Mouse (Mus musculus) Patski (cell line): ENCODE data around the gene Magi1. TPM values are rescaled to one million over a fixed set of nuclear protein-coding genes. Genes with fewer than 3 reads are reported as not detected.

ENCODE experiments used
- ATAC-seq: fragments of 100-300 bp; one replicate; pipeline ENCODE4 v1.8.0; 2021
- CTCF ChIA-PET: fragments of 350-600 bp; sonication (Branson Sonifier 250); formaldehyde crosslinking; loops from one replicate; lab custom pipeline; 2022; ENCODE audit warnings: inconsistent platforms; lab: Charles Lee
- POLR2A ChIA-PET: fragments of 350-600 bp; sonication (Branson Sonifier 250); formaldehyde crosslinking; loops from one replicate; lab custom pipeline; 2022; ENCODE audit warnings: antibody characterized with exemption, inconsistent platforms; lab: Charles Lee
- DNase-seq: peaks from one replicate; pipeline ENCODE4 v3.0.0-alpha.2; 2011; ENCODE audit warnings: low read depth, low spot score
- H3K27me3 ChIP-seq: fragments of 371-371 bp; one replicate; pipeline ENCODE4 v1.5.1; 2021
- CTCF ChIP-seq: fragments of 100-300 bp; IDR thresholded peaks from one replicate; pipeline ENCODE4 v1.5.1; 2021
- in situ Hi-C: fragments of 300-500 bp; cut with MboI; formaldehyde crosslinking; loops from 3 replicates; pipeline ENCODE4 v1.11.1; 2018; ENCODE audit warnings: low pct_unique_long_range_greater_than_20kb, mixed read lengths
- polyA plus RNA-seq: library from polyadenylated mRNA; unstranded; gene quantifications from one replicate; pipeline ENCODE4 v1.2.3, GENCODE M21; 2021

The Magi1 gene
- polyA plus RNA-seq, 1 experiment from 2014 or later, result 24.3 TPM

DNA sequence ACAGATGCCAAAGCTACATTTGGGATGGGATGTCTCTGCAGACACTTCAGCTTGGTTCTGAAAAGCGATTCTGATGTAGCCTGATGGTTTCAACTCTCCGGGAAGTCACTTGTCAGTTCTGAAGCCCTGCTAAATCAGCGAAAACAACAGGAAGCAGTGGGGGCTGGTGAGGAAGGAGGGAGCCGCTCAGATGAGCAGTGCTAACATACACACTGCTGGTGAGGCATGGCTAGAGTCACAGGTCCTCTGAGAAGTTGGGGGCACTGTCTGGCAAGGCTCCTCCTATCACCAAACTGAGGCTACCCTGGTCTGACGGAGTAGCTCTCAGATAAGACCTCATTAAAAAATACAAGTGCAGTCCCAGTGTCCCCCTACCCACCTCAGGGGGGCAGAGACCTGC lies 565.3 kb downstream of the Magi1 start:
- DNase-seq, result no peak
- no peaks in the 10 kb centered on the region for H3K27me3 ChIP-seq
- CTCF ChIA-PET, result interaction anchor here (0.9 kb wide), 1 partner anchor 20 kb away, joined by 4 read pairs; no protein-coding TSS in a partner anchor
- POLR2A ChIA-PET, result no interaction called here
- in situ Hi-C loops, result no loop called here
- ATAC-seq, result no peak
- TF ChIP-seq CTCF, result no peak

DNA sequence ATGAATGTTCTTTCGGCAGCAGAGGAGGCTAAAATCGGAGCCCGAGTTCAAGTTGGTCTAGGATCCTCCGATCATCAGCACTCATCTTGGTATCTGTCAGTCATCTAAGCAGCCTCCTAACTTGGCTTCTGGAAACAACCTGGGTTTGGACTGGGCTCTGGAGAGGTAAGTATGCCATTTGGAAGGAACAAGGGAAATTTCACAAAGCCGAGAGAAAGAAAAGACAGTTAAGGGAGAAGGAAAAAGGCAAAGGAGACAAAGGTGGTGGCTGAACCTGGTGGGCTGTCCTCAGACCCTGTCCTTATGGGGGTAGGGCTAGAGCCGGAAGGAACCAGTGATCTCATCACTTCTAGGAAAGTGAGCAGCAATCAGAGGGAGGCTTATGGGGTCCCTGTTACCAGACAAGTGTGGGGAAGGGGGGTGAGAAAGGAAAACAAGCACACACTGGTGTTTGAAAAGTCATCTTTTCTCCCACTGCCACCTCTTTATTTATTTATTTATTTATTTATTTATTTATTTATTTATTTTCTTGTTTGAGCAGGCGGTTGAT lies 565.8 kb downstream of the Magi1 start:
- CTCF ChIA-PET, result interaction anchor here (0.9 kb wide), 1 partner anchor 20 kb away, joined by 4 read pairs; no protein-coding TSS in a partner anchor
- no peak for DNase-seq
- ATAC-seq, result no peak
- POLR2A ChIA-PET, result no interaction called here
- H3K27me3 ChIP-seq, result no peaks in the 10 kb centered on the region
- in situ Hi-C loops, result no loop called here
- TF ChIP-seq CTCF, result no peak

DNA sequence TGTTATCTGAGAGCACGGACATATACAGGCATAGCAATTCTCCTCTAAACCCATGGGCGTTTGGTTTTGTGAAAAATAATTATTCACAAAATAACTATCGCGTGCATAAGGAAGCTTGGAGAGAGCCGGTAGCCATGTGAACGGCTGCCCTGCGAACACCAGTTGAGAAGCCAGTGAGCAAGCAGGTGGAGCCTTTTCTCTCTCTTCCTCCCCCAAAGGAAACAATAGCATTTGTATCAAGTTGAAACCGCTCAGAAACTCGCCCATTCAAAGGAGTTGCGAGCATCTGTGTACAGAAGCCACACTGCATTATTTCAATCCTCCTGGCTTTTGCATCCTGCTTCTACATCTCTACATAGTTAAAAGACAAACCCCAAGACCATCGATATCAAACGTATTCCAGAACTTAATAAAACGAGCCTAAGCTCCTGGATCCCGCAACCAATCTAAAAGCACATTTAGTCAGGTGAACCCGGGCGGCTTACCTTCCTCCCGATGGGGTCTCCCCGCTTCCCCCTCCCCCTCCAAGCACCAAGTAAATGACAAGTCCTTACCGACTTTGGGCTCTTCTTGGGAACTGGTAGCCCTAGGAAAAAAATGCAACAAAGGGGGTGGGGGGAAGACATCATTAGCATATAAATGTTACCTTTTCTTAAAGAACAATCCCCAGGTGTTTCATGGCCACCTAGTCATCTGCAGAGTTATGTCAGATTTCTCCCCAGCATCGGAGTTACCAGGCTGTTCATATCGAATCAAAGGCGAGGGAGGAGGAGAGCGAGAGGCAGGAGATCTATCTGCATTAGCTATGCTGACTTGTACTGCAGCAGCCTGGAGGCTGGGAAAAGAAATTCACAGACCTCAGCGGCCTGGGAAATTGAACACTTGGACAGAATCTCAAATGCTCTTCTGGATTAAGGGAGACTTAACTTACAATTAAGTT lies 566.8 kb downstream of the Magi1 start:
- DNase-seq (no peak), ATAC-seq (no peak)
- no peaks in the 10 kb centered on the region for H3K27me3 ChIP-seq
- TF ChIP-seq CTCF, result no peak
- POLR2A ChIA-PET, result interaction anchor here (0.7 kb wide), 1 partner anchor 104 kb away, joined by 3 read pairs; no protein-coding TSS in a partner anchor
- CTCF ChIA-PET, result interaction anchor here (1.2 kb wide), 1 partner anchor 11 kb away, joined by 3 read pairs; no protein-coding TSS in a partner anchor
- in situ Hi-C loops, result no loop called here

DNA sequence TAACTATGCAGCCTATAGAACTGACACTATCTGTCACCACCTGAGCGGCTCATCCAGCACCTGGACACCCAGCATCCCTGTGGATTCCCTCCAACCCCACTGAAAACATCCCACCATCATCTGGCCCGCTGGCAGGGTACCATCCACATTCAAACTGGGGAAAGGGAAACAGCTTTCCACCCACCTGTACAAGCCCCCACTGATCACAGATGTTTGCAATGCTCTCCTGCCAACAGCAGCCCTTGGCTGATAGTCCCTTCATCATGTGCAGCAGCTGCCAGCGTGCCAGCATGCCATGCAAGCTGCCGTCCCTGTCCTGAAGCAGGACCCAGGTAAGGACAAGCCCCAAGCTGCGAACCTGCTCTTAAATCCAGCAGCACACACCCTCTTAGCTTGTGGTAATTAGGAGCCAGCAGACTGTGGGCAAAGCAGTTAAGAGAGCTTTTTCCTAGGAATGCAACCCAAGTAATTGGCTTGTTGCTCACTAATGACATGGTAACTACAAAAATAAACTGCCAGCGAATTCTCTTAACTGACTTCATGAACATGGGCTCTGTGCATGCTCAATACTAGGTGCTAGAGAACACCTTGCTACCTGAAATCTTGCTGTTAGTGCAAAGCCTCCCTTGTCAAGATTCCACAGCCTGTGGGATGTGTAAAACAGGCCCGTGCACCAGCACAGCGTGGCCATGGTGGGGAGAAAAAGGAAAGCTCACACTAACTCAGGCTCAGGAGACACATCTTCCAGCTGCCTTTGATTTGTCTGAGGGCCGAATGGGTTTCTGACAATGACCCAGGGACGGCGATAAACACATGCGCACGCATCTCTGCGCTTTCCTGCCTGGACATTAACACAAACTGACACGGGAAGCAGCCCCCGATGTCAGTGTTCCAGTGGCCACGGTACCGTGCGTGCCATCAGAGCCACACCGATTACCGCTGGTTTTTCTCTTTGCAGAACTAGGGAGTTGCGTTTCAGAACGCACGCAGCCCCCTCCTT lies 568.2 kb downstream of the Magi1 start:
- CTCF ChIA-PET, result interaction anchor here (1.2 kb wide), 1 partner anchor 9 kb away, joined by 3 read pairs; no protein-coding TSS in a partner anchor
- ATAC-seq (peak; percentile 35), DNase-seq (no peak)
- in situ Hi-C loops, result no loop called here
- POLR2A ChIA-PET, result no interaction called here
- no peaks in the 10 kb centered on the region for H3K27me3 ChIP-seq
- TF ChIP-seq CTCF, result no peak

DNA sequence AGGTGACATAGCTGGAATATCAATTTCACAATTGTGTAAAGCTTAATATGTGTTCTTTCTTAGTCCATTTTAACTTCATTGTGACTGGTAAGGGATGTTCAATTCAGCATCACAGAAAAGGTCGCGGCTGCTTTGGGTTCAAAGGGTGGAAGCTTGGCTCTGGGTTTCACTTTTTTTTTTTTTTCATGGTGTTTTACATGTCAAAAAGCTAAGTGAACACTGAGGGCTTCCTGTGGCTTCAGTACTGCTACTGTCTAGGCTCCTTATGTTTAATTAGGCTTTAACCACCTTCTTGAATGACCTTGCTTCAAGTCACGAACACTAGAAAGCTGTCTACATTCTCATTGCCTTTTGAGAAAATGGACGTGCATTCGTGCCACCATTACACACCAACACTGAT lies 579.4 kb downstream of the Magi1 start:
- ATAC-seq, result no peak
- in situ Hi-C loops, result no loop called here

DNA sequence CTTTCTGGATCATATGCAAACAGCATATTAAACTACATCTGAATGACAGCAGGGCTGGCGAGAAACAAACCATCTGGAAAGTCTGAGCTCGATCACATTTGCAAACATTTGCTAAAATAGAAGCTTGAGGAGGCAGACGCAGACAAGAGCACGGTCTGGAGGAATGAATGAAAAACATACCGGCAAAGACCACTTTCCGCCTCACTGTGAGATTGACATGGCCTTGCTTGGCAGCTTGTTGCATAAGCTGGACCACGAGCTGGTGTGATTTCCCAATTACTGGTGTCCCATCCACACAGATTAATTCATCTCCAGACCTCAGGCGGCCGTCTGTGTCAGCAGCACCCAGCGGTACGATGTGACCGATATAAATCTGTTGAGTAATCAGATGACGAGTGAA lies 584.3 kb downstream of the Magi1 start:
- no peak for TF ChIP-seq CTCF
- CTCF ChIA-PET, result no interaction called here
- no peak for ATAC-seq

More for the DNA sequence above, 579.4 kb downstream of the Magi1 start:
- ChIA-PET POLR2A (interaction anchor here (0.6 kb wide), 1 partner anchor 28 kb away, joined by 3 read pairs; no protein-coding TSS in a partner anchor), CTCF (no interaction called here)
- DNase-seq, result no peak
- H3K27me3 ChIP-seq, result no peaks in the 10 kb centered on the region
- TF ChIP-seq CTCF, result no peak

DNA sequence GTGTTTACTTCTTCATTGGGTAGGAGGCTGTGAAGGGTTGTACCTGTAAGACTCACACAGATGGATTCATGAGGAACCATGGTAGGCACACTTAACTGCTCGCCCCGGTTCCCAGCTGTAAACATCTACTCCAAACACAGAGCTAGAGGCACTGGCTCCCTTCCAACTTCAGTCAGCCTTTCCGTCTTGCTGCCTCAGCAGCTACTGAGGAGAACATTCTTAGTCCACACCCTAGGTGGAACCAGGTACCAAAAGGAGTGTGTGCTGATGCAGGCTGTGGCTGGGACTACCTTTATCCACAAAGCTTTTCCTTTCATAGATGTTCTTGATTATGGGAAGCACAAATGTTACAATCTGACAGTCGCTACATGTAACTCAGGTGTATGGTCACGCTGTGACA lies 585.8 kb downstream of the Magi1 start:
- ChIA-PET POLR2A (no interaction called here), CTCF (interaction anchor here (0.9 kb wide), 1 partner anchor 21 kb away, joined by 4 read pairs; no protein-coding TSS in a partner anchor)
- DNase-seq (no peak), ATAC-seq (no peak)
- no peak for TF ChIP-seq CTCF
- no peaks in the 10 kb centered on the region for H3K27me3 ChIP-seq
- in situ Hi-C loops, result no loop called here

More for the DNA sequence above, 584.3 kb downstream of the Magi1 start:
- POLR2A ChIA-PET, result no interaction called here
- DNase-seq, result no peak
- in situ Hi-C loops, result no loop called here
- no peaks in the 10 kb centered on the region for H3K27me3 ChIP-seq

DNA sequence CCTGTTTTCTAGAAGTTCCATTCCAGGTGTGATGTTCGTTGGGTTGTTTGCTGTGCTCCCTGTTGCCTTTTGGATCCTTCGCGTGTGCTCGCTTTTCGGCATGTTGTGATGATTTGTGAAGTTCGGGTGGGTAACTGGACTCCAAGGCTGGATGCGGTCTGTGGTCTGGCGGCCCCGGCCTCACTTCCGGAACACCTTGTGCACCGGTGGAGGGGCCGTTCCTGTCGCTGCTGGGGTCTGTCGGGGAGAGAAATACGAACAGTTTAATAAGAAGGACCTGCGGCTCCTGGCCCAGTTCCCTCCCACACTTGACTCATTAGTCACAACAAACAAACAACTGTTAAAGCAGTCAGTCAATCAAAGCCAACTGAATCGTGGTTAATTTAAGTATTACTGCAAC lies 605.0 kb downstream of the Magi1 start:
- no peak for TF ChIP-seq CTCF
- no peaks in the 10 kb centered on the region for H3K27me3 ChIP-seq
- no peak for ATAC-seq
- POLR2A ChIA-PET, result no interaction called here
- CTCF ChIA-PET, result no interaction called here
- no peak for DNase-seq
- in situ Hi-C loops, result no loop called here

DNA sequence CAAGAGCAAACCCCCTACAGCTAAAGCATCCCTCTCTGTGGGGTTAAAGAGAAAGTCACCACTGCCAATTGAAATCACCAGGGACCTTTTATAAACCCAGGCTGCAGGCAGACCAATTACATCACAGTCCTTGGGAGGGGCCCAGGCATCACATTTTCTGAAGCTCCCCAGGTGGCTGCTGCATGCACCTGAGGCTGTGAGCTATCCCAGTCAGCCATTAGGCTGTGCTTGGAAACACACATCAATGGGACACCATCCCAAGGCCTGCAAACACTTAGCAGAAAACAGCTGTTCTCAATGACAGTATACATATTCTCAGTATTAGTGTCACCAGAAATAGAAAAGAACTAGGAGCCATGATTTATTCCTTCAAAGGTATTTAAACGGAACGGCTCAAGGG lies 617.0 kb downstream of the Magi1 start:
- no peak for TF ChIP-seq CTCF
- no peak for DNase-seq
- in situ Hi-C loops, result no loop called here
- no peaks in the 10 kb centered on the region for H3K27me3 ChIP-seq
- ChIA-PET POLR2A (interaction anchor here (0.7 kb wide), 1 partner anchor 869 kb away, joined by 3 read pairs; no protein-coding TSS in a partner anchor), CTCF (interaction anchor here (1.4 kb wide), 2 partner anchors 9 to 12 kb away, joined by 3 read pairs; no protein-coding TSS in a partner anchor)
- no peak for ATAC-seq
